Mouse (Mus musculus) frontal cortex, postnatal 14 days (tissue): Measurements from ENCODE around the gene A530032D15Rik.
"Not testable (repeated sequence)": the region's sequence is repeated elsewhere in the genome, so short reads cannot be mapped to it uniquely, and the experiment has no call there.

ENCODE experiments used
- DNase-seq, 2 experiments: peaks; one replicate each; pipeline ENCODE4 v3.0.0; 2022; ENCODE audit warnings: low spot score in 2 of 2

The A530032D15Rik gene

DNA sequence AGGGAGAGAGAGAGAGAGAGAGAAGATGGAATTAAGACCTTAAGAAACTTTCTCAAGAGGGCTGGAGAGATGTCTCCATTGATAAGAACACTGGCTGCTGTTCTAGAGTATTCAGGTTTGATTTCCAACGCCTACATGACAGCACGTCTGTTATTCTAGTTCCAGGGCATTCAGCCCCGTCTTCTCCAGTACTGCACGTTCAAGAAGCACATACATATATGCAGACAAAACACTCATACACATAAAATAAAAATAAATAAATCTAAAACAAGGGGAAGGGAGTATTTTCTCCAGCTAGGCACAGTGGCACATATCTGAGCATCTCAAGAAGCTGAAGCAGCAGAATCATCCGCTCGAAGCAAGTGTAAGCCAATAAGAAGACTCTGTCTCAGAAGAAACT lies 73.9 kb downstream of the A530032D15Rik start:
- DNase-seq = not testable (repeated sequence)

DNA sequence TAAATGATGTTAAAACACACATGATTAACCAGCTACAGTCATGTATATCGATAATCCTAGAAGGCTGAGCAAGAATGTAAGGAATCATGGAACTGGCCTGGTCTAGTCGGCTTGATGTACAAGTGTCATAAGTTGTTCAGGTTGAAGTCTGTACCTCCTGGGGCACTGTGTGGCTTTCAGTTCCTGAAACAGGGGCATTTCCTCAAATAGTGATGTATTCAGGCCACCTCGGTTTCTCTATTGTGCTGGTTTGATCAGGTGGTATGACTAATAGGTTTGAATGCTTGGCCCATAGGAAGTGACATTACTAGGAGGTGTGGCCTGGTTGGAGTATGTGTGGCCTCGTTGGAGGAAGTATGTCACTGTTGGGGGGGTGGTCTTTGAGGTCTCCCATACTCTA lies 75.3 kb downstream of the A530032D15Rik start:
- not testable (repeated sequence) for DNase-seq

DNA sequence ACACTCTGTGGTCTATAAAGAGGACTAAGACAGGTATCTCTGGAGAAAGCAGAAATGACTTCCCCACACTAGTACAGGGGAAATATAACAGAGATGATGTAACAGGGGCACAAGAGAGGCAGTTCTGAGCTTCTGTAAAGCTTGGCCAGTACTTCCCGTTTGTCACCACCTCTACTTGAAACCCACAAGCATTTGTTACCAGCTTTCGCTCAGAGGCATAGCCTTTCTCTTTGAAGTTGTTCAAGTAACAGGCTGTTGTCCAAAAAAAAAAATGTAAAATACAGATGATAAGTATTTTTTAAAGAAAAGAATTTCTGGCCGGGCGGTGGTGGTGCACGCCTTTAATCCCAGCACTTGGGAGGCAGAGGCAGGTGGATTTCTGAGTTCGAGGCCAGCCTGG lies 76.0 kb downstream of the A530032D15Rik start:
- DNase-seq = not testable (repeated sequence)
